Mouse (Mus musculus) midbrain, embryonic 13.5 days (tissue): ENCODE measurements at regions not wholly inside any gene's neighbourhood (a gene's known extent, or its start where the extent isn't known, plus 50 kb on each side); places are given as distances from the start of the nearest gene placed in this dataset.

ENCODE experiments used
- ATAC-seq: fragments of 200-750 bp; cut with Nextera tagmentation; 2 replicates; pipeline ENCODE4 v1.8.0; 2017; ENCODE audit warnings: mild to moderate bottlenecking, moderate TSS enrichment, moderate library complexity
- H3K27ac ChIP-seq: fragments of 300-500 bp; sonication (generic); 2 replicates; pipeline ENCODE4 v1.5.1; 2015; ENCODE audit warnings: inconsistent platforms, mild to moderate bottlenecking, moderate library complexity
- H3K27me3 ChIP-seq: fragments of 300-500 bp; sonication (generic); 2 replicates; pipeline ENCODE4 v1.6.1; 2015; ENCODE audit warnings: mild to moderate bottlenecking, inconsistent platforms
- H3K36me3 ChIP-seq: fragments of 300-500 bp; sonication (generic); 2 replicates; pipeline ENCODE4 v1.6.1; 2015; ENCODE audit warnings: mild to moderate bottlenecking, inconsistent platforms
- H3K4me1 ChIP-seq: fragments of 300-500 bp; sonication (generic); replicated peaks from 2 replicates; pipeline ENCODE4 v1.6.1; 2015; ENCODE audit warnings: inconsistent platforms
- H3K4me2 ChIP-seq: fragments of 300-500 bp; sonication (generic); replicated peaks from 2 replicates; pipeline ENCODE4 v1.6.1; 2015; ENCODE audit warnings: moderate library complexity, mild to moderate bottlenecking, inconsistent platforms
- H3K4me3 ChIP-seq: fragments of 300-500 bp; sonication (generic); replicated peaks from 2 replicates; pipeline ENCODE4 v1.5.1; 2015; ENCODE audit warnings: mild to moderate bottlenecking, inconsistent platforms
- H3K9ac ChIP-seq: fragments of 300-500 bp; sonication (generic); replicated peaks from 2 replicates; pipeline ENCODE4 v1.6.1; 2015; ENCODE audit warnings: mild to moderate bottlenecking, inconsistent platforms
- H3K9me3 ChIP-seq: fragments of 300-500 bp; sonication (generic); 2 replicates; pipeline ENCODE4 v1.6.1; 2016; ENCODE audit warnings: mild to moderate bottlenecking, inconsistent platforms
- WGBS: fragments of 180-500 bp; shearing (Covaris S2); methylation state at CpG from one replicate; pipeline ENCODE4 v1.1.7; 2015; 5-methylcytosine and 5-hydroxymethylcytosine counted together

- Histone ChIP-seq H3K4me2 (no peak overlapping the region), H3K4me1 (peaks cover 33% of the 10 kb centered on the region), H3K27ac (peak overlapping the region; percentile 71), H3K9ac (no peak overlapping the region), H3K27me3 (0 out of 2 replicates have a peak, but pooled peaks cover 4% of the 10 kb centered on the region), H3K36me3 (no peaks in the 10 kb centered on the region), H3K4me3 (no peak overlapping the region), H3K9me3 (no peaks in the 10 kb centered on the region)
- ATAC-seq: peak; percentile 69
- 23% methylated on average over 6 of the region's 6 CpGs for WGBS
Measured at GRCm38 (mm10) chr12:12812873-12813272, 128.8 kb downstream of the Mycn start.

DNA sequence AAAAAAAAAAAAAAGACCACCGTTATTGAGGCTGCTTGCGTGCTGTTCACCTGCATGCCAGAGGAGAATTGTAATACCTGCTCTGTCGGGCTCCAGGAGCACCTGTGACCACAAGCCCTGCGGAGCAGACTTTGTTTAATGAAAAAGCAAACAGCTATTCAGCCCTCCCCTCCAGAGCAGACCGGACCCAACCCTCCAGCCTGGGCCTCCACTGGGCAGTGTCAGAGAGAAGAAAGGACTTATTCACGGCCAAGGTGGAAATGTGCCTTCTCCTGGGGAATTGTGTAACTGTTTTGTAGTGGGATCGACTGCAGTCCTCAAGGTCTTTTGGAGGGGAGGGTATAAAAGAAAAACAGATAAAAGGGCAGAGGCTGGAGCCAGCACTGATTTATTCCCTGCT lies 130.8 kb downstream of the Mycn start:
- WGBS: 6% methylated on average over 7 of the region's 7 CpGs
- 0 out of 2 replicates have a peak, but pooled peaks have one; percentile 5 for ATAC-seq
- H3K27ac ChIP-seq: peak overlapping the region; percentile 76

GRCm38 (mm10) chr12:12810159-12810885 lies 131.4 kb downstream of the Mycn start:
- H3K4me1 ChIP-seq: peaks cover 33% of the 10 kb centered on the region
- 3% methylated on average over 16 of the region's 16 CpGs for WGBS
- H3K9ac ChIP-seq: 0 out of 2 replicates have a peak overlapping the region, but pooled peaks have one; percentile 40
- 0 out of 2 replicates have a peak, but pooled peaks cover 4% of the 10 kb centered on the region for H3K27me3 ChIP-seq
- H3K36me3 ChIP-seq: no peaks in the 10 kb centered on the region
- no peak overlapping the region for H3K4me3 ChIP-seq
- H3K4me2 ChIP-seq: peak overlapping the region; percentile 30
- peak; percentile 75 for ATAC-seq
- peak overlapping the region; percentile 76 for H3K27ac ChIP-seq
- H3K9me3 ChIP-seq: no peaks in the 10 kb centered on the region

More for the DNA sequence above, 130.8 kb downstream of the Mycn start:
- Histone ChIP-seq H3K9ac (0 out of 2 replicates have a peak overlapping the region, but pooled peaks have one; percentile 40), H3K9me3 (no peaks in the 10 kb centered on the region), H3K4me1 (peaks cover 33% of the 10 kb centered on the region), H3K4me3 (no peak overlapping the region), H3K27me3 (0 out of 2 replicates have a peak, but pooled peaks cover 4% of the 10 kb centered on the region), H3K4me2 (peak overlapping the region; percentile 30; the same call in 1 of the 2 replicates), H3K36me3 (no peaks in the 10 kb centered on the region)

- WGBS: 94% methylated on average over 5 of the region's 5 CpGs
- Histone ChIP-seq H3K36me3 (no peaks in the 10 kb centered on the region), H3K4me2 (no peak overlapping the region), H3K9ac (no peak overlapping the region), H3K4me1 (peaks cover 39% of the 10 kb centered on the region), H3K9me3 (no peaks in the 10 kb centered on the region), H3K27me3 (0 out of 2 replicates have a peak, but pooled peaks cover 4% of the 10 kb centered on the region), H3K27ac (no peak overlapping the region), H3K4me3 (no peak overlapping the region)
- no peak for ATAC-seq
Measured at GRCm38 (mm10) chr12:12808120-12808519, 133.6 kb downstream of the Mycn start.

- Histone ChIP-seq H3K27me3 (no peaks in the 10 kb centered on the region), H3K36me3 (no peaks in the 10 kb centered on the region), H3K9ac (no peak overlapping the region), H3K9me3 (no peaks in the 10 kb centered on the region), H3K27ac (no peak overlapping the region), H3K4me3 (no peak overlapping the region), H3K4me2 (no peak overlapping the region), H3K4me1 (peaks cover 18% of the 10 kb centered on the region)
- 41% methylated on average over 2 of the region's 2 CpGs for WGBS
- no peak for ATAC-seq
Measured at GRCm38 (mm10) chr12:12803602-12804001, 138.1 kb downstream of the Mycn start.

GRCm38 (mm10) chr12:12802396-12802795 lies 139.3 kb downstream of the Mycn start:
- no peaks in the 10 kb centered on the region for H3K9me3 ChIP-seq
- H3K4me2 ChIP-seq: no peak overlapping the region
- no peak overlapping the region for H3K4me3 ChIP-seq
- H3K27ac ChIP-seq: no peak overlapping the region
- WGBS: 6% methylated on average over 11 of the region's 11 CpGs
- no peaks in the 10 kb centered on the region for H3K36me3 ChIP-seq
- peak; percentile 61 for ATAC-seq
- H3K4me1 ChIP-seq: peaks cover 18% of the 10 kb centered on the region
- H3K9ac ChIP-seq: no peak overlapping the region
- H3K27me3 ChIP-seq: no peaks in the 10 kb centered on the region

GRCm38 (mm10) chr12:12801700-12802099 lies 140.0 kb downstream of the Mycn start:
- Histone ChIP-seq H3K4me2 (no peak overlapping the region), H3K4me1 (peaks cover 18% of the 10 kb centered on the region), H3K27ac (no peak overlapping the region), H3K27me3 (0 out of 2 replicates have a peak, but pooled peaks cover under 1% of the 10 kb centered on the region), H3K9ac (no peak overlapping the region), H3K36me3 (no peaks in the 10 kb centered on the region), H3K9me3 (no peaks in the 10 kb centered on the region), H3K4me3 (no peak overlapping the region)
- no peak for ATAC-seq
- WGBS: 48% methylated on average over 11 of the region's 11 CpGs

- 97% methylated on average over 6 of the region's 6 CpGs for WGBS
- no peak for ATAC-seq
- Histone ChIP-seq H3K9ac (no peak overlapping the region), H3K4me2 (no peak overlapping the region), H3K9me3 (no peaks in the 10 kb centered on the region), H3K36me3 (no peaks in the 10 kb centered on the region), H3K4me3 (no peak overlapping the region), H3K4me1 (peaks cover 18% of the 10 kb centered on the region), H3K27me3 (0 out of 2 replicates have a peak, but pooled peaks cover 4% of the 10 kb centered on the region), H3K27ac (no peak overlapping the region)
Measured at GRCm38 (mm10) chr12:12800120-12800519, 141.6 kb downstream of the Mycn start.

DNA sequence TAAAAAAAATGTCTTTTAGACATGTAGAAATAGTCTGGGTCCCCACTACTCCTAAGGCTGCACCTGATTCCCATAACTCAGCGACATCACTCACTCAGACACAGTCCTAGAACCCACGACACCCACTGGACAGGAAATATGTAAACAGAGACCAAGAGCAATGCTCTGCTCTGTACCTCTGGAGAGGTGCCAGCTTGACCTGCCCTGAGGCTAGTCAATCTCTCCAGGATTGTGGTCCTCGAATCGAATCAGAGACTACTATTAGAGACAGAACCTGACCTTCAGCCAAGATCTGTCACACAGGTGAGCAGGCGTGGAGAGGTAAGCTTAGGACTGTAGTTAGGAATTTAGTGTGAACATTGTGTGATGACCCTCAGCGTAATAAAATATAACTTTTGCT lies 152.7 kb downstream of the Mycn start:
- 91% methylated on average over 6 of the region's 6 CpGs for WGBS
- H3K9ac ChIP-seq: no peak overlapping the region
- H3K4me3 ChIP-seq: no peak overlapping the region
- H3K4me2 ChIP-seq: no peak overlapping the region
- no peak overlapping the region for H3K27ac ChIP-seq
- H3K4me1 ChIP-seq: peaks cover 36% of the 10 kb centered on the region
- no peaks in the 10 kb centered on the region for H3K36me3 ChIP-seq
- H3K9me3 ChIP-seq: no peaks in the 10 kb centered on the region
- no peak for ATAC-seq
- H3K27me3 ChIP-seq: peaks cover 39% of the 10 kb centered on the region

- Histone ChIP-seq H3K4me2 (peak overlapping the region; percentile 52), H3K27ac (no peak overlapping the region), H3K9me3 (no peaks in the 10 kb centered on the region), H3K4me1 (peaks cover 43% of the 10 kb centered on the region), H3K36me3 (no peaks in the 10 kb centered on the region), H3K4me3 (peak overlapping the region; percentile 29; the same call in 1 of the 2 replicates), H3K27me3 (peaks cover 39% of the 10 kb centered on the region), H3K9ac (peak overlapping the region; percentile 44; the same call in 1 of the 2 replicates)
- WGBS: 22% methylated on average over 13 of the region's 13 CpGs
- peak; percentile 65 for ATAC-seq
Measured at GRCm38 (mm10) chr12:12788263-12788852, 153.4 kb downstream of the Mycn start.

- 0 out of 2 replicates have a peak, but pooled peaks have one; percentile 12 for ATAC-seq
- peaks cover 41% of the 10 kb centered on the region for H3K27me3 ChIP-seq
- no peak overlapping the region for H3K27ac ChIP-seq
- WGBS: 6% methylated on average over 19 of the region's 19 CpGs
- peak overlapping the region; percentile 52 for H3K4me2 ChIP-seq
- no peaks in the 10 kb centered on the region for H3K9me3 ChIP-seq
- H3K4me3 ChIP-seq: peak overlapping the region; percentile 29
- H3K36me3 ChIP-seq: no peaks in the 10 kb centered on the region
- H3K9ac ChIP-seq: peak overlapping the region; percentile 44; the same call in 1 of the 2 replicates
- peaks cover 43% of the 10 kb centered on the region for H3K4me1 ChIP-seq
Measured at GRCm38 (mm10) chr12:12787608-12788262, 154.0 kb downstream of the Mycn start.

- no peak overlapping the region for H3K27ac ChIP-seq
- H3K27me3 ChIP-seq: peaks cover 43% of the 10 kb centered on the region
- no peaks in the 10 kb centered on the region for H3K9me3 ChIP-seq
- H3K4me3 ChIP-seq: no peak overlapping the region
- no peak for ATAC-seq
- peaks cover 43% of the 10 kb centered on the region for H3K4me1 ChIP-seq
- 29% methylated on average over 4 of the region's 4 CpGs for WGBS
- no peak overlapping the region for H3K4me2 ChIP-seq
- no peak overlapping the region for H3K9ac ChIP-seq
- H3K36me3 ChIP-seq: no peaks in the 10 kb centered on the region
Measured at GRCm38 (mm10) chr12:12787161-12787560, 154.6 kb downstream of the Mycn start.
